In the genomic region with DNA sequence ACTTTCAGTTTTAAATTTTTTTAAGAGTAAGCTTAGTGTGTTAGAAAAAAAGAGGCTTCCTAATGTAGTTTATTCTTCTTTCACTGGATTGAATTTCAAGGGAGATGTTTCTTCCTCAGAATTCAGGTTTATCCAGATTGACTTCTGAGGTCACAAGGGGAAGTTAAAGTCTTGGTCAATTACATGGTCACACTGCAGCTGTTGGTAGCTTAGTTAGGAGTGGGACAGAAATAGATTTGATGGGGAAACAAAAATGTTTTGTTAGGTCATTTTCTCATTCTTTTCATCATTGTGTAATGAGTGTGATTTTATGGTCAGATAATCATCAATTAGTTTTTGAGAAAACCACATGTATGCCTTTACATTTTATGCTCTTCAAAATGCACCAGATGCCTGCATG, we compare ENCODE assay signal across 26 mouse cellular contexts.
"Had no signal": no experiment of that assay in that cellular context is flagged by ENCODE, and none has a peak within 500 bp of the region (broad histone marks: within the 10 kb centered on the region; RNA-seq: fewer than 3 reads in every experiment).

No protein-coding gene starts in this region.

- H3K27me3 ChIP-seq: heart, embryonic 12.5 days; hindbrain, embryonic 13.5 days; intestine, embryonic 15.5 days; limb, embryonic 12.5 days; liver, embryonic 13.5 days had no signal

- H3K36me3 ChIP-seq: heart, embryonic 10.5 days; heart, embryonic 12.5 days; hindbrain, embryonic 10.5 days; hindbrain, embryonic 13.5 days; intestine, embryonic 15.5 days; limb, embryonic 10.5 days; limb, embryonic 12.5 days; liver, embryonic 13.5 days had no signal

- H3K27ac ChIP-seq: gastrocnemius, adult 2 months; heart, embryonic 10.5 days; hindbrain, embryonic 10.5 days; hindbrain, embryonic 13.5 days; intestine, embryonic 15.5 days; layer of hippocampus, adult 2 months; left cerebral cortex, adult 2 months; limb, embryonic 10.5 days; limb, embryonic 12.5 days; liver, embryonic 13.5 days had no signal

- H3K4me1 ChIP-seq: heart, embryonic 10.5 days; heart, embryonic 12.5 days; hindbrain, embryonic 13.5 days; intestine, embryonic 15.5 days; liver, embryonic 13.5 days had no signal

- H3K4me2 ChIP-seq: heart, embryonic 12.5 days; hindbrain, embryonic 13.5 days; intestine, embryonic 15.5 days; limb, embryonic 12.5 days; liver, embryonic 11.5 days; liver, embryonic 13.5 days had no signal

- DNase-seq: gastrocnemius, adult 2 months; gastrocnemius, postnatal 10 days; gastrocnemius, postnatal 25 days; heart, adult 18-20 months; heart, postnatal 10 days; heart, postnatal 4 days; kidney, adult 18-20 months; kidney, adult 8-10 months; kidney, postnatal 10 days; kidney, postnatal 25 days; kidney, postnatal 4 days; liver; liver, embryonic 13.5 days had no signal

- H3K9ac ChIP-seq: heart, embryonic 12.5 days; hindbrain, embryonic 13.5 days; intestine, embryonic 15.5 days; limb, embryonic 12.5 days; liver, embryonic 13.5 days had no signal

- ATAC-seq: hindbrain, embryonic 16.5 days; inflammation-experienced regulatory T-cells, adult 6 months; intestine, embryonic 15.5 days; intestine, postnatal 0 days had no signal

- H3K4me3 ChIP-seq: gastrocnemius, adult 2 months; heart, embryonic 10.5 days; heart, embryonic 12.5 days; hindbrain, embryonic 10.5 days; hindbrain, embryonic 13.5 days; intestine, embryonic 15.5 days; layer of hippocampus, adult 2 months; left cerebral cortex, adult 2 months; limb, embryonic 10.5 days; limb, embryonic 12.5 days; liver, embryonic 13.5 days had no signal

- H3K9me3 ChIP-seq: heart, embryonic 10.5 days; hindbrain, embryonic 10.5 days; hindbrain, embryonic 13.5 days; intestine, embryonic 15.5 days; limb, embryonic 10.5 days; limb, embryonic 12.5 days; liver, embryonic 13.5 days had no signal
